Mouse (Mus musculus) brain, embryonic 14.5 days (tissue): ENCODE results near the gene Stambp.

Source experiments
- CTCF ChIP-seq: fragments of 200-500 bp; IDR thresholded peaks from 2 replicates; pipeline ENCODE4 v1.5.1; 2012; ENCODE audit warnings: inconsistent platforms, mild to moderate bottlenecking, moderate library complexity, borderline replicate concordance; ENCODE audit not compliant: insufficient read depth, insufficient read length; ENCODE audit errors: extremely low read depth
- POLR2A ChIP-seq: fragments of 200-500 bp; IDR thresholded peaks from 2 replicates; pipeline ENCODE4 v1.6.1; 2012; ENCODE audit warnings: mild to moderate bottlenecking, inconsistent platforms, borderline replicate concordance; ENCODE audit not compliant: poor library complexity, insufficient read depth, insufficient read length, severe bottlenecking; ENCODE audit errors: extremely low read depth

- no peak for TF ChIP-seq CTCF
- TF ChIP-seq POLR2A, result no peak
Observed at GRCm38 (mm10) chr6:83599636-83600174, 27.2 kb upstream of the Stambp start.
